In genomic region chr16:96438946-96439345, GRCm38 (mm10) we compare ENCODE assay signal across 32 mouse cellular contexts. TPM values are rescaled to one million over a fixed set of nuclear protein-coding genes. Genes with fewer than 3 reads are reported as not detected.
DNase-seq lines count a peak whose midpoint lies in the region; ATAC-seq and TF ChIP-seq lines count a peak whose summit lies in the region.
"Had no signal": no experiment of that assay in that cellular context is flagged by ENCODE, and none has a peak within 500 bp of the region (broad histone marks: within the 10 kb centered on the region; RNA-seq: fewer than 3 reads in every experiment).

No protein-coding gene starts in this region.

- TF ChIP-seq POLR2A in thymus, adult 2 months (IDR thresholded peaks at IDR 0.05; ENCODE audit: control insufficient read depth, extremely low read depth, insufficient read depth, low read length, poor library complexity): no peak

- H3K9me3 ChIP-seq in liver, postnatal 0 days (ENCODE audit: low read length): no peaks in the 10 kb centered on the region
- no peaks in the 10 kb centered on the region for H3K9me3 ChIP-seq in liver, embryonic 12.5 days (replicated peaks)
- no peaks in the 10 kb centered on the region for H3K9me3 ChIP-seq in forebrain, embryonic 16.5 days (ENCODE audit: control insufficient read depth, low read length)
- no peaks in the 10 kb centered on the region for H3K9me3 ChIP-seq in hindbrain, embryonic 13.5 days
- H3K9me3 ChIP-seq: embryonic facial prominence, embryonic 12.5 days; intestine, embryonic 15.5 days; liver, embryonic 13.5 days; midbrain, embryonic 10.5 days; midbrain, embryonic 15.5 days; neural tube, embryonic 15.5 days had no signal

- H3K36me3 ChIP-seq in liver, postnatal 0 days (replicated peaks; ENCODE audit: insufficient read depth, low read length): no peaks in the 10 kb centered on the region
- no peaks in the 10 kb centered on the region for H3K36me3 ChIP-seq in liver, embryonic 12.5 days
- H3K36me3 ChIP-seq in forebrain, embryonic 16.5 days (ENCODE audit: control insufficient read depth, insufficient read depth): no peaks in the 10 kb centered on the region
- H3K36me3 ChIP-seq in thymus, adult 2 months (ENCODE audit: control insufficient read depth, insufficient read depth, low read length): no peaks in the 10 kb centered on the region
- H3K36me3 ChIP-seq in hindbrain, embryonic 13.5 days: no peaks in the 10 kb centered on the region
- H3K36me3 ChIP-seq: embryonic facial prominence, embryonic 12.5 days; intestine, embryonic 15.5 days; liver, embryonic 13.5 days; midbrain, embryonic 10.5 days; midbrain, embryonic 15.5 days; neural tube, embryonic 15.5 days had no signal

- H3K9ac ChIP-seq in liver, postnatal 0 days (replicated peaks): no peak overlapping the region
- no peak overlapping the region for H3K9ac ChIP-seq in liver, embryonic 12.5 days
- H3K9ac ChIP-seq in forebrain, embryonic 16.5 days (replicated peaks; ENCODE audit: low read depth, low read length): no peak overlapping the region
- H3K9ac ChIP-seq in hindbrain, embryonic 13.5 days: no peak overlapping the region
- H3K9ac ChIP-seq: embryonic facial prominence, embryonic 12.5 days; intestine, embryonic 15.5 days; liver, embryonic 13.5 days; midbrain, embryonic 15.5 days; neural tube, embryonic 15.5 days had no signal

- peak overlapping the region; percentile 32 for H3K4me2 ChIP-seq in liver, postnatal 0 days (ENCODE audit: low read depth, low read length)
- H3K4me2 ChIP-seq in liver, embryonic 12.5 days: no peak overlapping the region
- no peak overlapping the region for H3K4me2 ChIP-seq in forebrain, embryonic 16.5 days (ENCODE audit: low read length)
- no peak overlapping the region for H3K4me2 ChIP-seq in hindbrain, embryonic 13.5 days
- H3K4me2 ChIP-seq: embryonic facial prominence, embryonic 12.5 days; intestine, embryonic 15.5 days; liver, embryonic 13.5 days; midbrain, embryonic 15.5 days; neural tube, embryonic 15.5 days had no signal

- no peaks in the 10 kb centered on the region for H3K4me1 ChIP-seq in liver, postnatal 0 days (ENCODE audit: insufficient read depth)
- H3K4me1 ChIP-seq in liver, embryonic 12.5 days: no peaks in the 10 kb centered on the region
- no peaks in the 10 kb centered on the region for H3K4me1 ChIP-seq in forebrain, embryonic 16.5 days (replicated peaks; ENCODE audit: control insufficient read depth, insufficient read depth, low read length)
- H3K4me1 ChIP-seq in thymus, adult 2 months (replicated peaks; ENCODE audit: control insufficient read depth, insufficient read depth, low read length): no peaks in the 10 kb centered on the region
- peaks cover 6% of the 10 kb centered on the region; the same call in 1 of the 2 replicates for H3K4me1 ChIP-seq in hindbrain, embryonic 13.5 days (replicated peaks)
- H3K4me1 ChIP-seq: intestine, embryonic 15.5 days; liver, embryonic 13.5 days; neural tube, embryonic 15.5 days had no signal

- WGBS in liver, postnatal 0 days (ENCODE audit: insufficient replicate concordance): 76% methylated on average over 5 of the region's 5 CpGs
- 76% methylated on average over 5 of the region's 5 CpGs for WGBS in liver, embryonic 12.5 days (ENCODE audit: insufficient replicate concordance)
- 75% methylated on average over 5 of the region's 5 CpGs for WGBS in forebrain, embryonic 16.5 days
- 97% methylated on average over 5 of the region's 5 CpGs for WGBS in thymus, adult 2 months
- 95% methylated on average over 5 of the region's 5 CpGs for WGBS in hindbrain, embryonic 13.5 days

- TF ChIP-seq EP300 in liver, postnatal 0 days (IDR thresholded peaks at IDR 0.05; ENCODE audit: low read depth): no peak

- H3K27me3 ChIP-seq in liver, postnatal 0 days (ENCODE audit: insufficient read depth, low read length): no peaks in the 10 kb centered on the region
- H3K27me3 ChIP-seq in liver, embryonic 12.5 days (replicated peaks): no peaks in the 10 kb centered on the region
- no peaks in the 10 kb centered on the region for H3K27me3 ChIP-seq in forebrain, embryonic 16.5 days (replicated peaks; ENCODE audit: control insufficient read depth, insufficient read depth, low read length)
- no peaks in the 10 kb centered on the region for H3K27me3 ChIP-seq in thymus, adult 2 months (ENCODE audit: control insufficient read depth, insufficient read depth, low read length)
- H3K27me3 ChIP-seq in hindbrain, embryonic 13.5 days: no peaks in the 10 kb centered on the region
- H3K27me3 ChIP-seq: embryonic facial prominence, embryonic 12.5 days; intestine, embryonic 15.5 days; liver, embryonic 13.5 days; midbrain, embryonic 15.5 days; neural tube, embryonic 15.5 days had no signal

- no peak overlapping the region for H3K4me3 ChIP-seq in liver, postnatal 0 days (ENCODE audit: low read depth, low read length)
- H3K4me3 ChIP-seq in liver, embryonic 12.5 days: no peak overlapping the region
- no peak overlapping the region for H3K4me3 ChIP-seq in forebrain, embryonic 16.5 days (replicated peaks; ENCODE audit: low read length)
- no peak overlapping the region for H3K4me3 ChIP-seq in thymus, adult 2 months (ENCODE audit: control insufficient read depth, insufficient read depth, low read length)
- H3K4me3 ChIP-seq in hindbrain, embryonic 13.5 days: no peak overlapping the region
- H3K4me3 ChIP-seq: embryonic facial prominence, embryonic 12.5 days; intestine, embryonic 15.5 days; liver, embryonic 13.5 days; midbrain, embryonic 10.5 days; midbrain, embryonic 15.5 days; neural tube, embryonic 15.5 days had no signal

- no peak for TF ChIP-seq CTCF in liver, postnatal 0 days (IDR thresholded peaks at IDR 0.05; ENCODE audit: low read depth)
- TF ChIP-seq CTCF in thymus, adult 2 months (IDR thresholded peaks at IDR 0.05; ENCODE audit: borderline replicate concordance, control insufficient read depth, extremely low read depth, insufficient read depth, low read length, poor library complexity): no peak

- DNase-seq in liver, postnatal 0 days: no peak
- peak; percentile 13 to 38 for DNase-seq in layer of hippocampus, adult 8-10 months (ENCODE audit: low spot score in 2 of 2)
- DNase-seq in layer of hippocampus, postnatal 36 days: peak; percentile 25 to 34
- DNase-seq in thymus, adult 2 months: no peak
- no peak for DNase-seq in lung, postnatal 25 days (ENCODE audit: low spot score)
- DNase-seq: adrenal gland, adult 2 months; cerebellum, adult 11-12 months; cerebellum, adult 9-11 months; embryo, embryonic 11 days; gastrocnemius, postnatal 10 days; kidney, adult 8-10 months; liver, embryonic 13.5 days; lung, adult 2 months; lung, postnatal 10 days; right cerebral cortex, postnatal 4 days had no signal

- no peak for ATAC-seq in liver, postnatal 0 days
- no peak for ATAC-seq in liver, embryonic 12.5 days
- ATAC-seq in forebrain, embryonic 16.5 days: peak; percentile 87
- no peak for ATAC-seq in hindbrain, embryonic 13.5 days (ENCODE audit: low FRiP score)
- ATAC-seq: CD4-positive, CD25-positive, alpha-beta regulatory T cell, adult 4 months; hindbrain, postnatal 0 days; midbrain, embryonic 15.5 days had no signal

- no peak overlapping the region for H3K27ac ChIP-seq in liver, postnatal 0 days (ENCODE audit: low read depth)
- no peak overlapping the region for H3K27ac ChIP-seq in liver, embryonic 12.5 days
- no peak overlapping the region for H3K27ac ChIP-seq in forebrain, embryonic 16.5 days (ENCODE audit: low read length)
- no peak overlapping the region for H3K27ac ChIP-seq in thymus, adult 2 months (ENCODE audit: control insufficient read depth, insufficient read depth, low read length)
- H3K27ac ChIP-seq in hindbrain, embryonic 13.5 days: no peak overlapping the region
- H3K27ac ChIP-seq: embryonic facial prominence, embryonic 12.5 days; hindbrain, postnatal 0 days; intestine, embryonic 15.5 days; kidney, postnatal 0 days; liver, embryonic 13.5 days; midbrain, embryonic 10.5 days; midbrain, embryonic 15.5 days; neural tube, embryonic 15.5 days had no signal

RNA-seq across cellular contexts. Expression of gene Itgb2l, which starts 4.5 kb away (rescaled TPM):
- 8.7 and 10.0 TPM in 2 replicates for polyA plus RNA-seq in liver, postnatal 0 days (2015; fragmentation: Nextera tagmentation; extraction: Ambion mirVana)
- polyA plus RNA-seq in liver, embryonic 12.5 days (2016; fragmentation: Nextera tagmentation; extraction: Ambion mirVana): 0.57 and 0.69 TPM in 2 replicates
- not detected in 2 replicates for polyA plus RNA-seq in forebrain, embryonic 16.5 days (2015; fragmentation: Nextera tagmentation; extraction: Ambion mirVana)
- not detected for total RNA-seq in layer of hippocampus, adult 8-10 months (2022)
- not detected for total RNA-seq in layer of hippocampus, postnatal 36 days (2021)
- 0.53 and 0.85 TPM in 2 replicates for polyA plus RNA-seq in thymus, adult 2 months (2012; rRNA removed)
- polyA plus RNA-seq in hindbrain, embryonic 13.5 days (2015; fragmentation: Nextera tagmentation; extraction: Ambion mirVana): not detected in 2 replicates
- total RNA-seq: adrenal gland, adult 2 months; heart, postnatal 25 days; left cerebral cortex, adult 8-10 months; left cerebral cortex, postnatal 36 days had no signal
- polyA plus RNA-seq: adrenal gland, adult 2 months; CD4-positive, CD25-positive, alpha-beta regulatory T cell, adult 4 months; heart, embryonic 14.5 days; hindbrain, embryonic 11.5 days; hindbrain, postnatal 0 days; midbrain, embryonic 10.5 days; midbrain, embryonic 15.5 days; testis, adult 2 months had no signal

RNA-seq across cellular contexts. Expression of gene Pcp4, which starts 28.5 kb away (rescaled TPM):
- not detected in 2 replicates for polyA plus RNA-seq in liver, postnatal 0 days (2015; fragmentation: Nextera tagmentation; extraction: Ambion mirVana)
- polyA plus RNA-seq in liver, embryonic 12.5 days (2016; fragmentation: Nextera tagmentation; extraction: Ambion mirVana): 0.33 TPM in 1 of 2 replicates, not detected in the other
- polyA plus RNA-seq in forebrain, embryonic 16.5 days (2015; fragmentation: Nextera tagmentation; extraction: Ambion mirVana): 147 and 175 TPM in 2 replicates
- total RNA-seq in layer of hippocampus, adult 8-10 months (2022): 100 to 1,000 TPM; 189 to 232 (median 208) TPM
- total RNA-seq in layer of hippocampus, postnatal 36 days (2021): 100 to 1,000 TPM; 289 to 293 TPM
- 0.71 TPM in 1 of 2 replicates, not detected in the other for polyA plus RNA-seq in thymus, adult 2 months (2012; rRNA removed)
- polyA plus RNA-seq in hindbrain, embryonic 13.5 days (2015; fragmentation: Nextera tagmentation; extraction: Ambion mirVana): 214 TPM in 2 replicates
- polyA plus RNA-seq: adrenal gland, adult 2 months; CD4-positive, CD25-positive, alpha-beta regulatory T cell, adult 4 months; testis, adult 2 months had no signal

Comparison
In these comparisons a context has a peak if more than half of its experiments do, and no peak if none do; other contexts are left out.
1. DNase-seq: peak in layer of hippocampus, adult 8-10 months (2 of 2) and layer of hippocampus, postnatal 36 days (2 of 2); none in liver, postnatal 0 days (single experiment), thymus, adult 2 months (single experiment) and lung, postnatal 25 days (single experiment).
2. RNA of gene Pcp4, which starts 28.5 kb away (polyA plus RNA-seq): 214 TPM in hindbrain, embryonic 13.5 days and 147 to 175 TPM in forebrain, embryonic 16.5 days; 0.33 TPM in liver, embryonic 12.5 days, not detected in liver, postnatal 0 days and 0.71 TPM in thymus, adult 2 months; every median in the first group is over 10 times any median in the second.